Mouse (Mus musculus): ENCODE data around the gene Olfr444.

Gene Olfr444

DNA sequence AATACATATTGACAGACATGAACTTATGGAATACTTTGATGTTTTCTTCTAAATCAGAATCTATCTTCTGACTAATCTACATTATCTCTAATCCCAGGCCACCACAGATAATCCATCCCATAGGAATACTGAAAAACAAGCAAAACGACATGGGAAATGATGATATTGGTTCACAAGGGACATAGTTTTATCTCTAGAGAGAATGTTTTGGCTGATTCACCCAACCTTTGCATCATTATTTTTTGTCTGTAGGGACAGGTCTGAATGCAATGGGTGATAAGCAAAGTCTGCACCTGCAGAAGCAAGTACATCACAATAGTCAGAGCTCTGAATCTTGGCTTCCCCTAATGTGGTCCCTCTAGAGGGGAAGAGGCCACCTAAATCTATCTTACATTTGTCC, at the start of gene Olfr444:
TSS of gene Olfr444 (plus strand) at position 301 of the 400 bp plus-strand sequence.
- DNase-seq (ENCODE audit: low spot score in 2 of 2), result no peak

DNA sequence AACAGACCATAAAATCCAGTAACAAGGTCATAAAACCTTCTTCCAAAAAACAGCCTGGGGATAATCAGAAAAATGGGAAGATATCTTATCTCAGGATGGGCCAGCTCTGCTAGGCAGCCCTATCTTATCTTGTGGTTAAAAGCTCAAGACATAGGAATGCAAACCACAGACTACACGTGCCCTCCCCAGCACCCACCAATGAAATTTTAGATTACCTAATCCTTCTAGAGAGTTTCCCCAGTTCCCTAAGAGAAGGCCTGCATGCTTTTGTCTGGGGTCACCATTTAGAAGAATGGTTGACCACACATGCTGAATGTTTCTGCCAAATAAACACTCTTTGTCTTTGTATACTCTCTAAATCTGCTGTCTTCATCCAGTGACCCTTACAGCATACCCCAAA, 48.5 kb upstream of the Olfr444 start:
- no peak for DNase-seq (ENCODE audit: low spot score in 2 of 2)

DNA sequence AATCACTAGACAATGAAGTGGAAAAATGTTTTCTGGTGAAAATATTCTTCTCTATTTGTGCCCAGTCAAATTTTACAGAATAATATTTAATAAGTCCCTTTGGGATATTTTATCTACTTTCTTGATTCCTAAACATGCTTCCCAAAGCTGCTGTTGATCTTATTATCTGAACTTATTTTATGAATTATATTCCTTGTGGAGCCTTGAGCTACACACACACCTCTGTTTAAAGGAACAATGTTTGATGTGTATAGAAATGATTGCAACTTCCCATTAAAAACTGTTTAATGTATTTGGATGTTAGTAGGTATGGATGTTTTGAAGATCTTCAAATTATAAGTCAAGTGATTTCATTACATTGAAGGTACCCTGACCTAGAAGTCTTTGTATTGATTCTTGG, 40.3 kb upstream of the Olfr444 start, which contains the start of gene Olfr447:
TSS of gene Olfr447 (plus strand) at position 301 of the 400 bp plus-strand sequence.
- no peak for DNase-seq (ENCODE audit: low spot score in 2 of 2)

DNA sequence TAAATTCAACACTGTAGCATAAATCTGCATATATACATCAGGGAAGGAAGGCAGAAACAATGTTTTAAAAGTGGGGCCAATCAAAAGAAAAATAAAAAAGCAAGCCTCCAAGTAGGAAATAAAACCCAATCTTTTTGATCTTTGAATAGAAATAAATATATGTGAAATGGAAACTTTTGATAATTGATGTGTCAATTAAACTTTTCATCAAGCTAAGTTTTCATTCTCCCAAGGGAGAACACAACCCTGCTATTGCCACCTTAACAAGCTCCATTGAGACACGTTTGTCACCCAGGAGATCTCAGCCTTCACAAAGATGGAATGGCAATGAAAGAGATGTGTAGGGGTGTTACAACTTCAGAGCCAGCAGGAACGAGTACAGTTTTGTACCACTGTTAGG, 27.8 kb upstream of the Olfr444 start, which contains the start of gene Olfr446:
TSS of gene Olfr446 (plus strand) at position 301 of the 400 bp plus-strand sequence.
- no peak for DNase-seq (ENCODE audit: low spot score in 2 of 2)

DNA sequence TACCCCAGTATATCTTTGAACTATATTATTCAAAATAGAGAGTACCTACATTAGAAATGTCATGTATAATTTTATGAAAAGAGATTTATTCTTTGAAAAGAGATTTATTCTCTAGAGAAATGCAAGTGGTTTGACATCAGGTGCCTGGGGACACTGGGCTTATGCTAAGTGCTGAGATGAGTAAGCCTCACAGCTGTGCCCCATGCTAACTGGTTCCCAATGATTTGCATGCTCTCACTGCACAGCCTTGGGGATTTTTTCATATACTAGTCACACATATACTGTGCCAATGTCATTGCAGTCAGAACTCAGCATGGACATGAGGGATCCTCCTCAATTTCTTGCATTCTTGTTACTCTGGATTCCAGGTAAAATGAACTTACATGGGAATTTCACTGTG, 31.5 kb downstream of the Olfr444 start:
- DNase-seq (ENCODE audit: low spot score in 2 of 2), result no peak
